Mouse (Mus musculus): ENCODE data around the gene Hist1h4j. TPM values are rescaled to one million over a fixed set of nuclear protein-coding genes. Genes with fewer than 3 reads are reported as not detected.
"Not testable (repeated sequence)": the region's sequence is repeated elsewhere in the genome, so short reads cannot be mapped to it uniquely, and the experiment has no call there.

Gene Hist1h4j
- polyA plus RNA-seq (2014; fragmentation: Nextera tagmentation; extraction: Ambion mirVana) = 1.2 TPM in 2 replicates

- Histone ChIP-seq H3K9ac (ENCODE audit: low read depth, low read length) (peak within 1 kb of the TSS; percentile 66), H3K27ac (replicated peaks; ENCODE audit: low read depth, low read length) (peak within 1 kb of the TSS; percentile 92), H3K4me2 (ENCODE audit: low read depth, low read length) (peak within 1 kb of the TSS; percentile 65), H3K4me3 (ENCODE audit: low read depth, low read length) (peak within 1 kb of the TSS; percentile 55)
- not testable (repeated sequence) for H3K27me3 ChIP-seq (replicated peaks; ENCODE audit: control insufficient read depth, insufficient read depth, low read length); H3K4me1 ChIP-seq (ENCODE audit: control insufficient read depth, insufficient read depth, low read length); H3K36me3 ChIP-seq (ENCODE audit: control insufficient read depth, insufficient read depth, low read length); H3K9me3 ChIP-seq (ENCODE audit: control insufficient read depth, low read length)
- under 1% methylated on average over 37 of the region's 56 CpGs for WGBS
- peak; percentile 91 for ATAC-seq (ENCODE audit: low read depth)
- DNase-seq (ENCODE audit: low spot score) = peak; percentile 94
Measured at GRCm38 (mm10) chr13:21734906-21735767, at the start of gene Hist1h4j. Hist1h4j (plus strand) TSS chr13:21735064.

- no peak within 1 kb of the TSS for H3K4me2 ChIP-seq (ENCODE audit: low read depth, low read length)
- DNase-seq (ENCODE audit: low spot score) = no peak
- no peak within 1 kb of the TSS for H3K4me3 ChIP-seq (ENCODE audit: low read depth, low read length)
- H3K27me3 ChIP-seq (replicated peaks; ENCODE audit: control insufficient read depth, insufficient read depth, low read length) = no peaks in the 10 kb centered on the region
- H3K36me3 ChIP-seq (ENCODE audit: control insufficient read depth, insufficient read depth, low read length) = no peaks in the 10 kb centered on the region
- no peaks in the 10 kb centered on the region for H3K4me1 ChIP-seq (ENCODE audit: control insufficient read depth, insufficient read depth, low read length)
- no peak within 1 kb of the TSS for H3K9ac ChIP-seq (ENCODE audit: low read depth, low read length)
- ATAC-seq (ENCODE audit: low read depth) = no peak
- no peaks in the 10 kb centered on the region for H3K9me3 ChIP-seq (ENCODE audit: control insufficient read depth, low read length)
- H3K27ac ChIP-seq (replicated peaks; ENCODE audit: low read depth, low read length) = no peak within 1 kb of the TSS
Measured at GRCm38 (mm10) chr13:21697811-21698210, 37.1 kb upstream of the Hist1h4j start, which contains the start of gene Olfr1359. Olfr1359 (plus strand) TSS chr13:21698111.

- Histone ChIP-seq H3K4me1 (ENCODE audit: control insufficient read depth, insufficient read depth, low read length) (no peaks in the 10 kb centered on the region), H3K27me3 (replicated peaks; ENCODE audit: control insufficient read depth, insufficient read depth, low read length) (no peaks in the 10 kb centered on the region), H3K4me2 (ENCODE audit: low read depth, low read length) (no peak overlapping the region), H3K4me3 (ENCODE audit: low read depth, low read length) (no peak overlapping the region), H3K9ac (ENCODE audit: low read depth, low read length) (no peak overlapping the region), H3K36me3 (ENCODE audit: control insufficient read depth, insufficient read depth, low read length) (no peaks in the 10 kb centered on the region), H3K27ac (replicated peaks; ENCODE audit: low read depth, low read length) (no peak overlapping the region), H3K9me3 (ENCODE audit: control insufficient read depth, low read length) (no peaks in the 10 kb centered on the region)
- WGBS = 72% methylated on average over 4 of the region's 4 CpGs
- DNase-seq (ENCODE audit: low spot score) = no peak
- ATAC-seq (ENCODE audit: low read depth) = no peak
Measured at GRCm38 (mm10) chr13:21706669-21707068, 28.2 kb upstream of the Hist1h4j start.

GRCm38 (mm10) chr13:21710031-21710711, 24.7 kb upstream of the Hist1h4j start:
- Histone ChIP-seq H3K27ac (replicated peaks; ENCODE audit: low read depth, low read length) (peak overlapping the region; percentile 83), H3K4me3 (ENCODE audit: low read depth, low read length) (peak overlapping the region; percentile 55), H3K4me1 (ENCODE audit: control insufficient read depth, insufficient read depth, low read length) (peaks cover 3% of the 10 kb centered on the region; the same call in 1 of the 2 replicates), H3K27me3 (replicated peaks; ENCODE audit: control insufficient read depth, insufficient read depth, low read length) (no peaks in the 10 kb centered on the region), H3K9ac (ENCODE audit: low read depth, low read length) (peak overlapping the region; percentile 64), H3K9me3 (ENCODE audit: control insufficient read depth, low read length) (no peaks in the 10 kb centered on the region), H3K36me3 (ENCODE audit: control insufficient read depth, insufficient read depth, low read length) (no peaks in the 10 kb centered on the region), H3K4me2 (ENCODE audit: low read depth, low read length) (peak overlapping the region; percentile 56)
- ATAC-seq (ENCODE audit: low read depth) (peak; percentile 80), DNase-seq (ENCODE audit: low spot score) (peak; percentile 92)
- under 1% methylated on average over 32 of the region's 32 CpGs for whole genome bisulfite sequencing

GRCm38 (mm10) chr13:21710821-21711525, 23.9 kb upstream of the Hist1h4j start:
- peak; percentile 75 for DNase-seq (ENCODE audit: low spot score)
- H3K9me3 ChIP-seq (ENCODE audit: control insufficient read depth, low read length) = no peaks in the 10 kb centered on the region
- H3K27me3 ChIP-seq (replicated peaks; ENCODE audit: control insufficient read depth, insufficient read depth, low read length) = no peaks in the 10 kb centered on the region
- H3K4me1 ChIP-seq (ENCODE audit: control insufficient read depth, insufficient read depth, low read length) = peaks cover 6% of the 10 kb centered on the region; the same call in 1 of the 2 replicates
- peak overlapping the region; percentile 56 for H3K4me2 ChIP-seq (ENCODE audit: low read depth, low read length)
- peak; percentile 81 for ATAC-seq (ENCODE audit: low read depth)
- H3K4me3 ChIP-seq (ENCODE audit: low read depth, low read length) = peak overlapping the region; percentile 55
- peak overlapping the region; percentile 40 for H3K9ac ChIP-seq (ENCODE audit: low read depth, low read length)
- peak overlapping the region; percentile 44; the same call in 1 of the 2 replicates for H3K27ac ChIP-seq (replicated peaks; ENCODE audit: low read depth, low read length)
- 3% methylated on average over 22 of the region's 22 CpGs for WGBS
- no peaks in the 10 kb centered on the region for H3K36me3 ChIP-seq (ENCODE audit: control insufficient read depth, insufficient read depth, low read length)

- no peaks in the 10 kb centered on the region for H3K27me3 ChIP-seq (replicated peaks; ENCODE audit: control insufficient read depth, insufficient read depth, low read length)
- H3K4me3 ChIP-seq (ENCODE audit: low read depth, low read length) = peak overlapping the region; percentile 55
- WGBS = 17% methylated on average over 4 of the region's 4 CpGs
- H3K4me1 ChIP-seq (ENCODE audit: control insufficient read depth, insufficient read depth, low read length) = peaks cover 6% of the 10 kb centered on the region; the same call in 1 of the 2 replicates
- no peaks in the 10 kb centered on the region for H3K36me3 ChIP-seq (ENCODE audit: control insufficient read depth, insufficient read depth, low read length)
- DNase-seq (ENCODE audit: low spot score) (no peak), ATAC-seq (ENCODE audit: low read depth) (no peak)
- peak overlapping the region; percentile 56 for H3K4me2 ChIP-seq (ENCODE audit: low read depth, low read length)
- H3K9me3 ChIP-seq (ENCODE audit: control insufficient read depth, low read length) = no peaks in the 10 kb centered on the region
- peak overlapping the region; percentile 40 for H3K9ac ChIP-seq (ENCODE audit: low read depth, low read length)
- H3K27ac ChIP-seq (replicated peaks; ENCODE audit: low read depth, low read length) = no peak overlapping the region
Measured at GRCm38 (mm10) chr13:21711698-21712097, 23.2 kb upstream of the Hist1h4j start.

GRCm38 (mm10) chr13:21714725-21715124, 20.1 kb upstream of the Hist1h4j start:
- peak overlapping the region; percentile 72 for H3K9ac ChIP-seq (ENCODE audit: low read depth, low read length)
- H3K4me2 ChIP-seq (ENCODE audit: low read depth, low read length) = peak overlapping the region; percentile 75
- peak overlapping the region; percentile 93; the same call in 1 of the 2 replicates for H3K27ac ChIP-seq (replicated peaks; ENCODE audit: low read depth, low read length)
- H3K9me3 ChIP-seq (ENCODE audit: control insufficient read depth, low read length) = no peaks in the 10 kb centered on the region
- 1% methylated on average over 7 of the region's 7 CpGs for WGBS
- peak overlapping the region; percentile 48 for H3K4me3 ChIP-seq (ENCODE audit: low read depth, low read length)
- H3K36me3 ChIP-seq (ENCODE audit: control insufficient read depth, insufficient read depth, low read length) = no peaks in the 10 kb centered on the region
- no peaks in the 10 kb centered on the region for H3K27me3 ChIP-seq (replicated peaks; ENCODE audit: control insufficient read depth, insufficient read depth, low read length)
- peaks cover 18% of the 10 kb centered on the region for H3K4me1 ChIP-seq (ENCODE audit: control insufficient read depth, insufficient read depth, low read length)
- DNase-seq (ENCODE audit: low spot score) = peak; percentile 79
- no peak for ATAC-seq (ENCODE audit: low read depth)

GRCm38 (mm10) chr13:21715131-21715863, 19.6 kb upstream of the Hist1h4j start:
- H3K4me3 ChIP-seq (ENCODE audit: low read depth, low read length) = peak overlapping the region; percentile 48
- no peaks in the 10 kb centered on the region for H3K36me3 ChIP-seq (ENCODE audit: control insufficient read depth, insufficient read depth, low read length)
- no peaks in the 10 kb centered on the region for H3K27me3 ChIP-seq (replicated peaks; ENCODE audit: control insufficient read depth, insufficient read depth, low read length)
- 2% methylated on average over 21 of the region's 22 CpGs for WGBS
- ATAC-seq (ENCODE audit: low read depth) (no peak), DNase-seq (ENCODE audit: low spot score) (no peak)
- peaks cover 18% of the 10 kb centered on the region for H3K4me1 ChIP-seq (ENCODE audit: control insufficient read depth, insufficient read depth, low read length)
- peak overlapping the region; percentile 75 for H3K4me2 ChIP-seq (ENCODE audit: low read depth, low read length)
- H3K9me3 ChIP-seq (ENCODE audit: control insufficient read depth, low read length) = no peaks in the 10 kb centered on the region
- H3K27ac ChIP-seq (replicated peaks; ENCODE audit: low read depth, low read length) = peak overlapping the region; percentile 93
- peak overlapping the region; percentile 72 for H3K9ac ChIP-seq (ENCODE audit: low read depth, low read length)
